Mouse (Mus musculus) heart, embryonic 14.5 days (tissue): ENCODE data around the gene P2rx4. TPM values are rescaled to one million over a fixed set of nuclear protein-coding genes. Genes with fewer than 3 reads are reported as not detected.

Experiments
- ATAC-seq: fragments of 200-750 bp; cut with Nextera tagmentation; 2 replicates; pipeline ENCODE4 v1.8.0; 2017; ENCODE audit warnings: low read depth, moderate TSS enrichment; ENCODE audit not compliant: insufficient number of reproducible peaks, insufficient read depth, low FRiP score
- H3K27ac ChIP-seq, 2 experiments: fragments of 200-500 bp in 1 of 2; fragments of 300-500 bp in 1 of 2; sonication (generic) in 1 of 2; replicated peaks in 1 of 2; 2 replicates each; pipeline ENCODE4 v1.5.1; 2012 to 2014; ENCODE audit warnings: low read depth in 2 of 2, low read length in 2 of 2, control low read depth in 1 of 2, mild to moderate bottlenecking in 1 of 2, mixed read lengths in 1 of 2; ENCODE audit not compliant: control insufficient read depth in 1 of 2, insufficient read depth in 1 of 2
- H3K27me3 ChIP-seq: fragments of 300-500 bp; sonication (generic); 2 replicates; pipeline ENCODE4 v1.6.1; 2014; ENCODE audit warnings: mild to moderate bottlenecking, low read length, control low read depth; ENCODE audit not compliant: control insufficient read depth, insufficient read depth
- H3K36me3 ChIP-seq: fragments of 300-500 bp; sonication (generic); 2 replicates; pipeline ENCODE4 v1.6.1; 2014; ENCODE audit warnings: mild to moderate bottlenecking, control low read depth, low read length, mixed read lengths; ENCODE audit not compliant: control insufficient read depth, insufficient read depth
- H3K4me1 ChIP-seq, 2 experiments: fragments of 200-500 bp in 1 of 2; fragments of 300-500 bp in 1 of 2; sonication (generic) in 1 of 2; 2 replicates each; pipeline ENCODE4 v1.6.1; 2012 to 2014; ENCODE audit warnings: low read length in 2 of 2, control low read depth in 1 of 2, mixed read lengths in 1 of 2; ENCODE audit not compliant: control insufficient read depth in 2 of 2, insufficient read depth in 2 of 2
- H3K4me2 ChIP-seq: fragments of 300-500 bp; sonication (generic); 2 replicates; pipeline ENCODE4 v1.6.1; 2014; ENCODE audit warnings: mild to moderate bottlenecking, low read length
- H3K4me3 ChIP-seq, 2 experiments: fragments of 200-500 bp in 1 of 2; fragments of 300-500 bp in 1 of 2; sonication (generic) in 1 of 2; 2 replicates each; pipeline ENCODE4 v1.5.1; 2012 to 2014; ENCODE audit warnings: low read length in 2 of 2, mild to moderate bottlenecking in 2 of 2, control low read depth in 1 of 2, low read depth in 1 of 2, moderate library complexity in 1 of 2; ENCODE audit not compliant: control insufficient read depth in 1 of 2, insufficient read depth in 1 of 2
- H3K9ac ChIP-seq: fragments of 300-500 bp; sonication (generic); 2 replicates; pipeline ENCODE4 v1.6.1; 2014; ENCODE audit warnings: mild to moderate bottlenecking, low read length
- H3K9me3 ChIP-seq: fragments of 300-500 bp; sonication (generic); 2 replicates; pipeline ENCODE4 v1.6.1; 2016; ENCODE audit warnings: low read length, control low read depth; ENCODE audit not compliant: control insufficient read depth
- WGBS: fragments of 180-500 bp; shearing (Covaris S2); extraction: QIAGEN DNeasy Blood & Tissue Kit; methylation state at CpG from one replicate; pipeline ENCODE4 v1.1.7; 2014; 5-methylcytosine and 5-hydroxymethylcytosine counted together
- polyA plus RNA-seq: library from polyadenylated mRNA; unstranded; fragments of >200 nt; fragmentation: Nextera tagmentation; extraction: Ambion mirVana; gene quantifications from 2 replicates; pipeline ENCODE4 v1.2.1, GENCODE M21; 2014

P2rx4 gene
- polyA plus RNA-seq, 1 experiment from 2014 or later, result 17.9 TPM

GRCm38 (mm10) chr5:122735853-122736252, 28.5 kb downstream of the P2rx4 start:
- no peaks in the 10 kb centered on the region for H3K27me3 ChIP-seq
- peaks cover 9 to 10% of the 10 kb centered on the region in 2 experiments; a peak in 3 of 4 replicates for H3K4me1 ChIP-seq
- H3K4me2 ChIP-seq, result no peak overlapping the region
- no peak overlapping the region for H3K27ac ChIP-seq
- no peaks in the 10 kb centered on the region for H3K9me3 ChIP-seq
- no peak overlapping the region for H3K9ac ChIP-seq
- no peak overlapping the region for H3K4me3 ChIP-seq
- peaks cover 11% of the 10 kb centered on the region for H3K36me3 ChIP-seq
- ATAC-seq, result no peak
- 92% methylated on average over 7 of the region's 7 CpGs for WGBS

- no peak overlapping the region for H3K9ac ChIP-seq
- H3K4me1 ChIP-seq, result peaks cover 6% of the 10 kb centered on the region in 2 experiments; a peak in 2 of 4 replicates
- H3K27ac ChIP-seq, result no peak overlapping the region
- WGBS, result 95% methylated on average over 15 of the region's 15 CpGs
- H3K27me3 ChIP-seq, result no peaks in the 10 kb centered on the region
- peaks cover 18% of the 10 kb centered on the region for H3K36me3 ChIP-seq
- no peak for ATAC-seq
- no peak overlapping the region for H3K4me3 ChIP-seq
- no peak overlapping the region for H3K4me2 ChIP-seq
- H3K9me3 ChIP-seq, result no peaks in the 10 kb centered on the region
Observed at GRCm38 (mm10) chr5:122736761-122737160, 29.4 kb downstream of the P2rx4 start.

DNA sequence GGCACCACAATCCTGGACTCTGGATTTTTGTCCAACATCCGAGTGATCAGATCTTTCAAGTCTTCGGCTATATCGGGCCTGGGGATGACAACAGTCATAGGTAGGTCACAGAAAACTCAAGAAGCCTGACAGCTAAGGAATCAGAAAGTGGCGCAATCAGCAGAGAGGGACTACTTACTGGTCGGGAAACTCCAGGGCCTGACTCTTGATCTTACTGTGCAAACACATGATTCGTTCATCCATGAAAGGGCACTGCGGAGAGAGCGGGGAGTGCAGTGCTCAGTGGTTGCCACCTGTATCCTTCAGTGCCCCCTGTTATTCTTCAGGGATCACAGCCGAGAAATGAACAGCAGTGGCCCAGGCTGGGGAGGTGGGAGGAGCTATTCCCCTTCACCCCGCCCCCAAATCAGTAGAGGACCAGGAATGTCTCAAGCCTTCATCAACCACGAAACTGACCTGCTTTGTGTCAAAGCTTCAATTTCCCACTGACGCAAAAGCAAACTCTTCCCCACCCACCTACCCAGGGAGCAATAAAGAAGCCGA, 36.6 kb downstream of the P2rx4 start:
- ATAC-seq, result no peak
- WGBS, result 74% methylated on average over 13 of the region's 13 CpGs
- H3K36me3 ChIP-seq, result peaks cover 52% of the 10 kb centered on the region

DNA sequence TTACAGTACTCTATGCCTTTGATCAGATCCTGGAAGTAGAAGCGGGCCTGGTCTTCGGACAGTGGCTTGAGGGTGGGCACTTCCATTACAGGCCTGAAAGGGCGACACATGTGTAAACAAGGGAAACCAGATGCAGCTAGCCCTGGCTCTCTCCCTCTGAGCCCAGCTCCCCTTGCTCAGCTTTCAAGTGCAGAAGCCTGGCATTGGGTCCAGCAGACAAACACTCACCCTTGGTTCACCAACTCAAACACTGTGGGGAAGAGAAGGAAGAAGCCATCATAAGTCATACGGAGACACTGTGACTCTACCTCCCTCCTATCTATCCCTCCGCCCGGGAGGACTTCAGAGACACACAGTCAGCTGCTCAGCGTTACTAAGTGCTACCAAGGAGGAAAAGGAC, 40.6 kb downstream of the P2rx4 start:
- Histone ChIP-seq H3K9me3 (no peaks in the 10 kb centered on the region), H3K27me3 (no peaks in the 10 kb centered on the region), H3K4me1 (no peaks in the 10 kb centered on the region), H3K9ac (no peak overlapping the region), H3K4me2 (no peak overlapping the region), H3K27ac (no peak overlapping the region), H3K4me3 (no peak overlapping the region), H3K36me3 (peaks cover 39% of the 10 kb centered on the region)
- 75% methylated on average over 7 of the region's 7 CpGs for WGBS
- no peak for ATAC-seq

More for the DNA sequence above, 36.6 kb downstream of the P2rx4 start:
- Histone ChIP-seq H3K27ac (no peak overlapping the region), H3K4me2 (no peak overlapping the region), H3K4me3 (no peak overlapping the region), H3K9ac (no peak overlapping the region), H3K27me3 (no peaks in the 10 kb centered on the region), H3K4me1 (no peaks in the 10 kb centered on the region), H3K9me3 (no peaks in the 10 kb centered on the region)

- Histone ChIP-seq H3K36me3 (peaks cover 32% of the 10 kb centered on the region), H3K4me3 (no peak overlapping the region)
Observed at GRCm38 (mm10) chr5:122754477-122754876, 47.1 kb downstream of the P2rx4 start.

DNA sequence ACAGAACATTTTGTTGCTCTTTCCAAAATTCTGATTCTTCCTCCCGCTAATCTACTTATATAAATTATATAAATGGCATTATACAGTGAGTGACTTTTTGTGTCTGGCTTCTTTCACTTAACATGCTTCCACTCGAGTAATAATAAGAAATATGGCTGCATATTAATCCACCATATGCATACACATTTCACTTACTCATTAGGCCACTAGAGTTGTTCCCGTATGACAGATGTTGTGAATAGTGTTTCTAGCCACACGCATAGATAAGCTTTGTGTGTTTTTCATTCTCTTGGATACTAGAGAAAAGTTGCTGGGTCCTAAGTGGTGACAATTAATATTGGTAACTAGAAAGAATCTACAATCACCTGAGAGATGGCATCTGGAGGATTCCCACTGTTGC, 48.3 kb downstream of the P2rx4 start:
- Histone ChIP-seq H3K4me2 (no peak overlapping the region), H3K4me3 (no peak overlapping the region), H3K36me3 (peaks cover 32% of the 10 kb centered on the region), H3K4me1 (peaks cover 0 to under 1% of the 10 kb centered on the region in 2 experiments; a peak in 2 of 4 replicates), H3K9ac (no peak overlapping the region), H3K27ac (no peak overlapping the region), H3K9me3 (no peaks in the 10 kb centered on the region), H3K27me3 (no peaks in the 10 kb centered on the region)
- 95% methylated on average over 4 of the region's 4 CpGs for WGBS
- no peak for ATAC-seq

More at GRCm38 (mm10) chr5:122754477-122754876, 47.1 kb downstream of the P2rx4 start:
- WGBS, result 84% methylated on average over 16 of the region's 16 CpGs
- no peak overlapping the region for H3K27ac ChIP-seq
- no peaks in the 10 kb centered on the region for H3K4me1 ChIP-seq
- H3K9me3 ChIP-seq, result no peaks in the 10 kb centered on the region
- H3K9ac ChIP-seq, result no peak overlapping the region
- H3K27me3 ChIP-seq, result no peaks in the 10 kb centered on the region
- ATAC-seq, result no peak
- H3K4me2 ChIP-seq, result no peak overlapping the region

GRCm38 (mm10) chr5:122756144-122756543, 48.8 kb downstream of the P2rx4 start:
- H3K9ac ChIP-seq, result no peak overlapping the region
- H3K27ac ChIP-seq, result no peak overlapping the region
- no peak overlapping the region for H3K4me2 ChIP-seq
- no peaks in the 10 kb centered on the region for H3K27me3 ChIP-seq
- H3K4me3 ChIP-seq, result no peak overlapping the region
- H3K4me1 ChIP-seq, result peaks cover 5 to 6% of the 10 kb centered on the region in 2 experiments
- no peak for ATAC-seq
- H3K36me3 ChIP-seq, result peaks cover 32% of the 10 kb centered on the region
- H3K9me3 ChIP-seq, result no peaks in the 10 kb centered on the region
- WGBS, result 87% methylated on average over 6 of the region's 6 CpGs

GRCm38 (mm10) chr5:122756680-122757079, 49.3 kb downstream of the P2rx4 start:
- no peaks in the 10 kb centered on the region for H3K9me3 ChIP-seq
- 83% methylated on average over 7 of the region's 7 CpGs for WGBS
- no peak overlapping the region for H3K4me3 ChIP-seq

More at GRCm38 (mm10) chr5:122756680-122757079, 49.3 kb downstream of the P2rx4 start:
- peaks cover 7 to 9% of the 10 kb centered on the region in 2 experiments for H3K4me1 ChIP-seq
- H3K36me3 ChIP-seq, result peaks cover 29% of the 10 kb centered on the region
- H3K27me3 ChIP-seq, result no peaks in the 10 kb centered on the region
- H3K27ac ChIP-seq, result no peak overlapping the region
- ATAC-seq, result no peak
- H3K4me2 ChIP-seq, result no peak overlapping the region
- no peak overlapping the region for H3K9ac ChIP-seq
